Mouse (Mus musculus) kidney, adult 2 months (tissue): ENCODE data around the gene Olfr224. TPM values are rescaled to one million over a fixed set of nuclear protein-coding genes. Genes with fewer than 3 reads are reported as not detected.
A peak's percentile ranks its signal among the peaks of the same experiment; 100 is the strongest.

Experiments
- DNase-seq: peaks from one replicate; pipeline ENCODE4 v3.0.0; 2021
- H3K27ac ChIP-seq: fragments of 200-500 bp; 2 replicates; pipeline ENCODE4 v1.5.1; 2012; ENCODE audit warnings: low read depth, low read length, control low read depth, inconsistent platforms; ENCODE audit not compliant: insufficient read depth
- H3K27me3 ChIP-seq: fragments of 200-500 bp; replicated peaks from 2 replicates; pipeline ENCODE4 v1.6.1; 2012; ENCODE audit warnings: mild to moderate bottlenecking, moderate library complexity, low read length, inconsistent platforms; ENCODE audit not compliant: control insufficient read depth, insufficient read depth
- H3K36me3 ChIP-seq: fragments of 200-500 bp; 2 replicates; pipeline ENCODE4 v1.6.1; 2012; ENCODE audit warnings: mild to moderate bottlenecking, moderate library complexity, low read length, inconsistent platforms; ENCODE audit not compliant: control insufficient read depth, insufficient read depth
- H3K4me1 ChIP-seq: fragments of 200-500 bp; 2 replicates; pipeline ENCODE4 v1.6.1; 2011; ENCODE audit warnings: low read length; ENCODE audit not compliant: control insufficient read depth, insufficient read depth
- H3K4me3 ChIP-seq: fragments of 200-500 bp; 2 replicates; pipeline ENCODE4 v1.5.1; 2011; ENCODE audit warnings: mild to moderate bottlenecking, low read depth, low read length, control low read depth; ENCODE audit not compliant: insufficient read depth
- CTCF ChIP-seq: fragments of 200-500 bp; conservative IDR thresholded peaks from 2 replicates; pipeline ENCODE4 v1.5.1; 2011; ENCODE audit warnings: low read depth, mild to moderate bottlenecking, control low read depth, low read length, moderate library complexity, mixed read lengths; ENCODE audit not compliant: insufficient read depth, insufficient read length
- POLR2A ChIP-seq: fragments of 200-500 bp; IDR thresholded peaks from one replicate; pipeline ENCODE4 v1.6.1; 2011; ENCODE audit warnings: low read depth, low read length, control low read depth
- WGBS: fragments of 180-500 bp; shearing (Covaris S2); methylation state at CpG from one replicate; pipeline ENCODE4 v1.1.7; 2018; 5-methylcytosine and 5-hydroxymethylcytosine counted together
- polyA plus RNA-seq: library from polyadenylated mRNA; depleted of rRNA; stranded (reverse); fragments of >200 nt; gene quantifications from 2 replicates; pipeline ENCODE4 v1.2.3, GENCODE M21; 2012; rRNA removed

Olfr224 gene
- not detected in 2 replicates for polyA plus RNA-seq

GRCm38 (mm10) chr11:58570405-58570804 lies at the start of gene Olfr224:
TSS of gene Olfr224 (minus strand) at chr11:58570553.
- no peak within 1 kb of the TSS for H3K27ac ChIP-seq
- no peak for DNase-seq
- no peaks in the 10 kb centered on the region for H3K27me3 ChIP-seq
- no peaks in the 10 kb centered on the region for H3K36me3 ChIP-seq
- H3K4me1 ChIP-seq: no peaks in the 10 kb centered on the region
- H3K4me3 ChIP-seq: no peak within 1 kb of the TSS
- WGBS: 61% methylated on average over 5 of the region's 5 CpGs
- TF ChIP-seq POLR2A (no peak), CTCF (no peak)

- TF ChIP-seq POLR2A: no peak
- no peaks in the 10 kb centered on the region for H3K4me1 ChIP-seq
- no peaks in the 10 kb centered on the region for H3K27me3 ChIP-seq
- no peak overlapping the region for H3K4me3 ChIP-seq
- 79% methylated on average over 6 of the region's 6 CpGs for WGBS
- H3K36me3 ChIP-seq: no peaks in the 10 kb centered on the region
- H3K27ac ChIP-seq: no peak overlapping the region
- no peak for DNase-seq
Measured at GRCm38 (mm10) chr11:58618793-58619192, 48.4 kb upstream of the Olfr224 start.

GRCm38 (mm10) chr11:58618369-58618768 lies 48.0 kb upstream of the Olfr224 start:
- 74% methylated on average over 3 of the region's 3 CpGs for WGBS
- Histone ChIP-seq H3K27ac (no peak overlapping the region), H3K27me3 (no peaks in the 10 kb centered on the region), H3K4me1 (no peaks in the 10 kb centered on the region), H3K36me3 (no peaks in the 10 kb centered on the region), H3K4me3 (no peak overlapping the region)
- DNase-seq: no peak
- no peak for TF ChIP-seq POLR2A
- TF ChIP-seq CTCF: no peak

- WGBS: 88% methylated on average over 4 of the region's 4 CpGs
- Histone ChIP-seq H3K4me3 (no peak within 1 kb of the TSS), H3K36me3 (no peaks in the 10 kb centered on the region), H3K4me1 (no peaks in the 10 kb centered on the region), H3K27ac (no peak within 1 kb of the TSS), H3K27me3 (no peaks in the 10 kb centered on the region)
- no peak for TF ChIP-seq CTCF
- TF ChIP-seq POLR2A: no peak
- DNase-seq: no peak
Measured at GRCm38 (mm10) chr11:58615975-58616374, 45.6 kb upstream of the Olfr224 start, which contains the start of gene 2210407C18Rik. TSS of gene 2210407C18Rik (minus strand) at chr11:58616075.

- no peaks in the 10 kb centered on the region for H3K27me3 ChIP-seq
- DNase-seq: peak; percentile 24
- no peaks in the 10 kb centered on the region for H3K36me3 ChIP-seq
- no peak overlapping the region for H3K27ac ChIP-seq
- H3K4me1 ChIP-seq: no peaks in the 10 kb centered on the region
- TF ChIP-seq POLR2A (no peak), CTCF (no peak)
- H3K4me3 ChIP-seq: no peak overlapping the region
Measured at GRCm38 (mm10) chr11:58614526-58614925, 44.2 kb upstream of the Olfr224 start.

- H3K27me3 ChIP-seq: no peaks in the 10 kb centered on the region
- H3K4me3 ChIP-seq: no peak overlapping the region
- H3K36me3 ChIP-seq: no peaks in the 10 kb centered on the region
- no peaks in the 10 kb centered on the region for H3K4me1 ChIP-seq
- TF ChIP-seq POLR2A (no peak), CTCF (no peak)
- 50% methylated on average over 3 of the region's 3 CpGs for WGBS
- no peak for DNase-seq
- H3K27ac ChIP-seq: no peak overlapping the region
Measured at GRCm38 (mm10) chr11:58613359-58613758, 43.0 kb upstream of the Olfr224 start.

GRCm38 (mm10) chr11:58607030-58607429 lies 36.7 kb upstream of the Olfr224 start:
- 65% methylated on average over 6 of the region's 6 CpGs for whole genome bisulfite sequencing
- DNase-seq: no peak
- Histone ChIP-seq H3K36me3 (no peaks in the 10 kb centered on the region), H3K27ac (no peak overlapping the region), H3K27me3 (no peaks in the 10 kb centered on the region), H3K4me1 (no peaks in the 10 kb centered on the region), H3K4me3 (no peak overlapping the region)
- TF ChIP-seq POLR2A (no peak), CTCF (no peak)
